Mouse (Mus musculus) thymus, postnatal 14 days (tissue): ENCODE data around the gene Nme6.
"Not testable (repeated sequence)": the region's sequence is repeated elsewhere in the genome, so short reads cannot be mapped to it uniquely, and the experiment has no call there.

Experiments used
- DNase-seq: peaks from one replicate; pipeline ENCODE4 v3.0.0; 2021

Nme6 gene

GRCm38 (mm10) chr9:109832391-109833087, at the start of gene Nme6:
Gene Nme6, plus strand, starts transcription at chr9:109832749.
- peak; percentile 86 for DNase-seq

GRCm38 (mm10) chr9:109790570-109790969, 42.0 kb upstream of the Nme6 start, which contains the start of gene Fbxw27:
Gene Fbxw27, minus strand, starts transcription at chr9:109790670.
- not testable (repeated sequence) for DNase-seq

DNA sequence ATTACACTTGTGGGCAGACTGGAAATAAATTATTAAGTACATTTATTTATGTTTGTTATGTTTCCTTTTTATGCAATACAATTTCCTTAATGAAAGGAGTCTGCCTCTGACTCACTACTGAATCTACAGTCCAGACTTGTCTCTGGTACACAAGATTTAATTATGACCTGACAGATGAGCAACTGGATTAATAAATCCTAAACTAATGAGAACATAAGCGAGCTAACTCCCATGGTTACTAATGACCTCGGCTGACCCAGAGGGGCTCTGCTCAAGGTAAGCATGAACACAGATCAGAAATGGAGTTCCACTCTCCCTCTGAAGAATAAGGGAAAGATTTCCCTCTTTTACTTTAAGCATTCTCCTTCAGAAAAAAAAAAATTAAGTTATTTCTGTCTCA, 37.3 kb upstream of the Nme6 start:
- DNase-seq = no peak

- DNase-seq = no peak
Observed at GRCm38 (mm10) chr9:109795811-109796210, 36.7 kb upstream of the Nme6 start.

- DNase-seq = peak; percentile 18
Observed at GRCm38 (mm10) chr9:109798051-109798450, 34.5 kb upstream of the Nme6 start.

DNA sequence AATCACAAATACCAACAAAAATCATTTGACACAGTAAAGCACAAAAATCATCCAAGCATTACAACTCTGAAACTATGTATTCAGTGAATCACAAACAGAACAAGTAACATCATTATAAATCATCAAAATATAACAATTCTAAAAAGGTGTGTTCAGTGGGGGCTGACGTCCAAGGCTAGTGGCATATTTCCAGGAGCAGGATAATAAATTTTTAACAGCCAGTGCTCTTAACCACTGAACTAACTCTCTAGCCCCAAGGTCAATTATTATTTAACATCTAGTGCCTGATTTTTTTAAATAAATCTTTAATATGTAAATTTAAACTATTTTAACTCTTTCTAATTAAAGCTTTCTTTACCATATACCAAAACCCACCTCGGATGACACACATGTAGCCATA, 27.0 kb upstream of the Nme6 start:
- not testable (repeated sequence) for DNase-seq

- no peak for DNase-seq
Observed at GRCm38 (mm10) chr9:109806260-109806659, 26.3 kb upstream of the Nme6 start.

GRCm38 (mm10) chr9:109806695-109807293, 25.8 kb upstream of the Nme6 start:
- no peak for DNase-seq

- no peak for DNase-seq
Observed at GRCm38 (mm10) chr9:109807898-109808297, 24.7 kb upstream of the Nme6 start.

DNA sequence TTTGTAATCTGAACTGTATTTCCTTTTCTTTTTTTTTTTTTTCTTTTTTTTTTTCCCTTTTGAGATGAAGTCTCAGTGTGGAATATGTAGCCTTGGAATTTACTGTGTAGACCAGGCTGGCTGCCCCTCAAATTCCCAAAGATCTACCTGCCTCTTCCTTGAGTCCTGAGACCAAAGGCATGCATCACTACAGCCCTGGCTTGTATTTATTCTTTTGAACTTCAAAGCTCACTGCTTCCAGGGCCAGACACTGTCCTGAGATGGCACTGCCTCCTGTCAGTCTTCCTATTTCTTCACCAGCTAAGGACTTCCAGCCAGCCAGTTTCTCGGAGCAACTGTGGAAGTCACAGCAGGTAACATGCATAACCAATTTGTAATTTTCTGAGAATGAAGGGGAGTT, 20.6 kb upstream of the Nme6 start, which contains the start of gene Spink8:
Gene Spink8, plus strand, starts transcription at position 301 of the 400 bp plus-strand sequence.
- no peak for DNase-seq

GRCm38 (mm10) chr9:109813424-109813823, 19.1 kb upstream of the Nme6 start:
- DNase-seq = no peak

DNA sequence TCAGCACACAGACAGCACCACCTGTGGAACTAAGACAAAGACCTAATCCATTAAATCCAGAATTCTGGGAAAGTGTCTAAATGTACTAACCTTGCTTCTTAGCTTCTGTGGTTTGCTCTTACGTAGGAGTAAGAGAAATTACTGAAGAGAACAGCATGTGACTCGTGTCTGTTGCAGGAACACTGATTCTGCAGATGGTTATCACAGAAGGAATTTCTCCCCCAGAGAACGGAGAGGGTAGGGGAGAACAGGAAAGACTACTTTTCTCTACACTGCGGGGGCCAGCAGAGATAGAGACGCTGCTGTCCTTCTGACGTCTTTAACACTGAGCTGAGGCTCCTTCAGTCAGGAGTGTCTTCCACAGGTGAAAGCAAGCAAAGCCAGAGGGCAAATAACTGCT, 16.2 kb upstream of the Nme6 start:
- no peak for DNase-seq

GRCm38 (mm10) chr9:109825739-109826138, 6.8 kb upstream of the Nme6 start:
- no peak for DNase-seq

DNA sequence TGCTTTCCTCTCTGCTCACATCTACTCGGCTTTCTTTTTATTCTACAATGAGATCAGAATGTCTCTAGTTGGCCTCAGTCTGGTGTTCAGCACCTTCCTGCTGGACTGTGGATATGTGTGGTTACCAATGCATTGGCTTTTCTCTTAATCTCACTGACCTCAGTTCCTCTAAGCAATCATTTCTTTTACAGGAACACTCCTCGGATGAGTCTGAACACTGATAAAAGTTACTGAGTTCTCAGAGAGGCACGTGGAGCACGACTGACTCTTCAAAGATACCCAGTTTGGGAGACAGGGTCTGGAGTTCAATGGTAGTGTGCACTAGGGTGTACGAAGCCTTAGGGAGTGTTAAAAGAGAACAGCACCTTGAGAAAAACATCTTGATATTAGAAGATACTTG, 6.4 kb upstream of the Nme6 start:
- no peak for DNase-seq

DNA sequence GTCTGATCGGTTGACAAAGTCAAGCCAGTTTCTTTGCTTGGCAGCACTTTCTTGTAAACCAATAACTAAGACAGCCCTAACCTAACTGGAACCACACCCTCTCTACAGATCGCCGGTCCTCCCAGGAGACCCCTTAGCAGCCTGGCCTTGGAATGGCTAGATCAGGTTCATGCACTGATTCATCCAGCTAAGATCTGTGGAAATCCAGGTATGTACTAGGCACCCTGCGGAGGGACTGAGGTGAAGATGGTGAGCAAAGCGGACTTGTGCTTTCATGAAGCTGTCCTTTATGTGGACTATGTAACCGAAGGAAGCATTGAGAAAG, 501 bp downstream of the Nme6 start:
- DNase-seq = no peak

DNA sequence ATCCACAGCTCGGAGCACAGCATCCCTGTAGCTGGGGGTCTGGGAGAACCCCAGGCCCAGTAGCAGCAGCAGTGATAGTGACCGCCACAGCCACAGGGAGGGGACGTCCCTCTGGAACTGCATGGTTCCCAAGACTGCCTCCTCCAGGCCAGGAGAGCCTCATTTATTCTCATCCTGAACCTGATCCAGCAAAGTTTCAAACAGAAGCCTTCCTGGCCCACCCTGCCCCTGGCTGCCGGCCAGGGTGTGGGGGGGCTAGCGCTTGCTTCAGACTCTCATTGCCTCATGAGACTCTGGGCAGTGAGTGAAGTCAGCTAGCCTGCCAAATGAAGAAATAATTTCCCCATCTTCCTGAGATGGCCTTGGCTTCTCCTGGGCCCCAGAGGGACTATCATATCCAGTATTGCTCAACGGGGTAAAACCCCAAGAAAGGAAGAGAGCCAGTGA, 16.8 kb downstream of the Nme6 start, which contains the start of gene Camp:
Gene Camp, minus strand, starts transcription at position 306 of the 447 bp plus-strand sequence.
- DNase-seq = no peak

- DNase-seq = no peak
Observed at GRCm38 (mm10) chr9:109850099-109850498, 17.6 kb downstream of the Nme6 start.

DNA sequence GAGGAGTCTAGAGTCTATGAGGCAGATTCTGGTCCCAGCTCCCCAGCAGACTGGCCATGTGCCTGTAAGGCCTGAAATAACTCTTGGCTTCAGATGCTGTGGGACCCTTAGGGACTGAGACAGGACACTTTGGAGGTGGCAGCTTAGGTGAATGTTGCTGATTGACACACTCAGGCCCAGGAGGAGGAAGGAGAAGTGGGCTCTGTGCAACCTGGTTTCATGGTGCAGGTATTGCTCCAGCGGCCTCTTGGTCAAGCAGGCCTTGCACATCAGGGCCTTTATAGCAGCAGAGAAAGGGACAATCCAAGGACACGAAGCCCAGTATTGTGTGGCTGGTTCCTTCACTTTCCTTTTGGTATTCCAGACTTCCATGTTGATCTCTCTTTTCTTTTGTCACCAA, 21.8 kb downstream of the Nme6 start:
- DNase-seq = no peak

DNA sequence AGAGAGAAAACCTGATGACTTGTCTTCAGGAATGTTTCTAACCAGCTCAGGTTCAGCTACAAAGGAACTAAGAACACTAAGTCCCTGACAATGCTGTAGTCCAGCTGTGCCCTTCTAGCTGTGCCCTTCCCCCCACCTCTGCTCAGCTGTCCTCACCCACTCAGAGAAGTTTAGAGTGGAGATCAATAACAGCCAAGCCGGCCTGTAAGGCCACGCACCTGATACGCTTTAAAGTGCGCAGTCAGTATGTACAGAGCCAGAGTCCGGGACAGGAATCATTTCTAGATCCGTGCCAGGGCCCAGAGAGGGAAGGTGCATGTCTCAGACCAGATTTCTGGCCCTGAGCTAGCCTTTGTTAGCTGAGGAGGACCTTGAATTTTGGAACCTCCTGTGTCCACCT, 23.4 kb downstream of the Nme6 start:
- DNase-seq = no peak

DNA sequence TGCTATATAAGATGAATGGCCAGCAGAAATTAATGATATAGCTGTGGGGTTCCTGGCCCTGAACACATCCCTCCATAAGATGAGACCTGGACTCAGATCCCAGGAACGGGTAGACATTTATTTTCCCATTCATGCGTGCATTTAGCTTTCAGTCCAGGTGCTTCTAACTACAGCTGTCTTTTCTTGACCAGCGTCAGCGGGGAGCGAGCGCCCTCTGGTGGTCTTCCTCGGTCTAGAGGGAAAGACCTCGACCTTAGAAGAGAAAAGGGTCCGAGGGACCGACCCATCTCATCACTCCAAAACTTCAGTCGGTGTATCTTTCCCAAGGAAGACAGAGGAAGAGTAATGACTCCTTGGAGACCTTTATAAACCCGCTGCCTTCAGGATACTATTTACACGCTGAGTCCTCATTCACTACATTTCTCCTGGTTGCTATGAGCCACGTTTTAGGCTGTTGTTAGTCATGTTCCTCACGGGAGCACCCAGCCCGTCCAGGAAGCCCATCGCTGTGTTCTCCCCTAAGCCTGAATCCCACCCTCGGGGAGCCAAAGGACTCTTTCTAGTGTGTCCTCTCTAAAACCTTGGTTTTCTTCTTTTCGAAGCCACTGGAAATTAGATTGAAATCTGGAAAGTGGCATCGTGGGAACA, 30.0 kb downstream of the Nme6 start:
- peak; percentile 85 for DNase-seq

DNA sequence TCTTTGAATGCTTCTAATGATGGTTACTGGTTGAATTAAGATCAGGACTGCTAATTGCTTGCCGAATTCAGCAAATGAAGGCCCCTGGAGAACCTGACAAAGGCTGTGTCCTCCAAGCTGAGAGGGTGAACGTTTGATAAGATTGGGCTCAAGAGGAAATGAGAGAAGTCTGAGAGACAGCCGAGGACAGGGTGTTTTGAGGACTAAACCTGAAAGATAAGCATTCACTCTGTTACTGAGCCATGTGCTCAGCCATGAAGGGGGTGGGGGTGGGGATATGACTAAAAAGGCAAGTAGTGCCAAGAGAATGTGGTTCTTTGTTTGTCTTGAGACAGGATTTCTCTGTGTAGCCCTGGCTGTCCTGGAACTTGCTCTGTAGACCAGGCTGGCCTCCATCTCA, 30.5 kb downstream of the Nme6 start:
- DNase-seq = no peak

GRCm38 (mm10) chr9:109866218-109866617, 33.7 kb downstream of the Nme6 start:
- no peak for DNase-seq

- no peak for DNase-seq
Observed at GRCm38 (mm10) chr9:109870983-109871572, 38.5 kb downstream of the Nme6 start.
